Mouse (Mus musculus) cerebellum, adult 2 months (tissue): ENCODE data around the gene 5530401A14Rik.

Source experiments
- CTCF ChIP-seq: fragments of 200-500 bp; IDR thresholded peaks from 2 replicates; pipeline ENCODE4 v1.5.1; 2011; ENCODE audit warnings: low read depth, mild to moderate bottlenecking, control low read depth, low read length, moderate library complexity, borderline replicate concordance; ENCODE audit not compliant: insufficient read depth
- POLR2A ChIP-seq: fragments of 200-500 bp; IDR thresholded peaks from 2 replicates; pipeline ENCODE4 v1.6.1; 2011; ENCODE audit warnings: low read length, control low read depth, borderline replicate concordance; ENCODE audit not compliant: insufficient read depth

DNA sequence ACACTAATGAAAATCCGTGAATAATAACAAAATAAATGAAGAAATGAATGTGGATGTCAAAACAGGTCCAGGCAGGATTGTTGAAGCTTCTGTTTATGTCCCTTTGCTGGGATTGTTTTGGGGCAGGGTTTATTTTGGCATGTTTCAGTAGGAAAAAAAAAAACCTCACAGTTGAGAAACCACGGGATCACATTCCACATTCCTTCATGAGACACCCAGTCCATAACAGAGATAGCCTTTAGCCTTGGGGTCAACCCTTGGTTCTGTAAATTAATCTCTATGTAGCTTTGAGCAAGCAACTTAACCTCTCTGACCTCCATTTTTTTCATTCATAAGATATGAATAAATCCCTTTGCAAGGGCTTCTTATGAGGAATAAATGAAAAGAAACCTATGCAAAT, 19.5 kb upstream of the 5530401A14Rik start:
- no peak for TF ChIP-seq POLR2A
- no peak for TF ChIP-seq CTCF
